Mouse (Mus musculus) heart, adult 2 months (tissue): ENCODE measurements around the gene Sh3rf1.

Experiments
- CTCF ChIP-seq: fragments of 200-600 bp; IDR thresholded peaks from 2 replicates; pipeline ENCODE4 v1.8.1; 2022; ENCODE audit warnings: antibody characterized with exemption, mild to moderate bottlenecking, moderate library complexity
- POLR2A ChIP-seq: fragments of 200-500 bp; IDR thresholded peaks from 2 replicates; pipeline ENCODE4 v1.6.1; 2011; ENCODE audit warnings: mild to moderate bottlenecking, low read depth, low read length, control low read depth; ENCODE audit not compliant: insufficient read depth

DNA sequence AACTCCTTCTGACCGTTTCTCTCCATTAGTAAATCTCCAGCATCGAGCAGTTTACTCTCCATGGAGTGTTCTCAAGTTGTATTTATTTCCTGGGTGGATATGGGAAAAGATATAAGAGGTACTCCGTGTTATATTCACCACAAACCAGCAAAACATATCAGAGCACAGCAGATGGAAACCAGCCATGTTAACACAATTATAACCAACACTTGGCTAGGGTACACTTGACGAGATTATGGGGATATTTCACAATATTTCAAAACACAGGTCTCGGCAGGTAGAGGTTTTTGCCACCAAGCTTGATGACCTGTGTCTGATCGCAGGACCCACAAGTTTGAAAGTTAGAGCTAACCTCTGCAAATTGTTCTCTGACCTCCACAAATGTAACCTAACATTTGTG is 123.3 kb downstream of the Sh3rf1 start:
- TF ChIP-seq CTCF, result no peak
- no peak for TF ChIP-seq POLR2A
